Mouse (Mus musculus): ENCODE measurements at regions not wholly inside any gene's neighbourhood (a gene's known extent, or its start where the extent isn't known, plus 50 kb on each side); places are given as distances from the start of the nearest gene placed in this dataset.

- WGBS: 68% methylated on average over 5 of the region's 5 CpGs
These were observed 234.4 kb downstream of the Map2k6 start for GRCm38 (mm10) chr11:110633351-110633750.

GRCm38 (mm10) chr11:110642485-110642884 lies 243.6 kb downstream of the Map2k6 start:
- Histone ChIP-seq H3K4me1 (replicated peaks; ENCODE audit: control insufficient read depth, insufficient read depth, low read length) (no peaks in the 10 kb centered on the region), H3K27ac (ENCODE audit: low read depth, low read length) (no peak overlapping the region), H3K9ac (ENCODE audit: low read depth, low read length) (no peak overlapping the region), H3K36me3 (ENCODE audit: control insufficient read depth, insufficient read depth) (no peaks in the 10 kb centered on the region), H3K27me3 (replicated peaks; ENCODE audit: control insufficient read depth, insufficient read depth, low read length) (no peaks in the 10 kb centered on the region), H3K9me3 (ENCODE audit: control insufficient read depth) (no peaks in the 10 kb centered on the region), H3K4me2 (replicated peaks; ENCODE audit: low read depth) (no peak overlapping the region), H3K4me3 (ENCODE audit: low read depth, low read length) (no peak overlapping the region)
- 75% methylated on average over 13 of the region's 13 CpGs for WGBS
- TF ChIP-seq CTCF (IDR thresholded peaks at IDR 0.05; ENCODE audit: low read depth): no peak
- no peak for ATAC-seq

More at GRCm38 (mm10) chr11:110633351-110633750, 234.4 kb downstream of the Map2k6 start:
- Histone ChIP-seq H3K27ac (ENCODE audit: low read depth, low read length) (no peak overlapping the region), H3K9me3 (ENCODE audit: control insufficient read depth) (no peaks in the 10 kb centered on the region), H3K9ac (ENCODE audit: low read depth, low read length) (no peak overlapping the region), H3K27me3 (replicated peaks; ENCODE audit: control insufficient read depth, insufficient read depth, low read length) (no peaks in the 10 kb centered on the region), H3K36me3 (ENCODE audit: control insufficient read depth, insufficient read depth) (no peaks in the 10 kb centered on the region), H3K4me2 (replicated peaks; ENCODE audit: low read depth) (no peak overlapping the region), H3K4me3 (ENCODE audit: low read depth, low read length) (no peak overlapping the region), H3K4me1 (replicated peaks; ENCODE audit: control insufficient read depth, insufficient read depth, low read length) (no peaks in the 10 kb centered on the region)
- TF ChIP-seq CTCF (IDR thresholded peaks at IDR 0.05; ENCODE audit: low read depth): no peak
- ATAC-seq: no peak

GRCm38 (mm10) chr11:110649575-110650210 lies 250.8 kb downstream of the Map2k6 start:
- no peak overlapping the region for H3K4me2 ChIP-seq (replicated peaks; ENCODE audit: low read depth)
- no peak overlapping the region for H3K4me3 ChIP-seq (ENCODE audit: low read depth, low read length)
- H3K9me3 ChIP-seq (ENCODE audit: control insufficient read depth): no peaks in the 10 kb centered on the region
- H3K36me3 ChIP-seq (ENCODE audit: control insufficient read depth, insufficient read depth): no peaks in the 10 kb centered on the region
- 59% methylated on average over 7 of the region's 7 CpGs for WGBS
- ATAC-seq: no peak
- H3K27me3 ChIP-seq (replicated peaks; ENCODE audit: control insufficient read depth, insufficient read depth, low read length): no peaks in the 10 kb centered on the region
- H3K9ac ChIP-seq (ENCODE audit: low read depth, low read length): no peak overlapping the region
- TF ChIP-seq CTCF (IDR thresholded peaks at IDR 0.05; ENCODE audit: low read depth): no peak
- no peak overlapping the region for H3K27ac ChIP-seq (ENCODE audit: low read depth, low read length)
- H3K4me1 ChIP-seq (replicated peaks; ENCODE audit: control insufficient read depth, insufficient read depth, low read length): no peaks in the 10 kb centered on the region

- H3K4me2 ChIP-seq (replicated peaks; ENCODE audit: low read depth): no peak overlapping the region
- H3K9me3 ChIP-seq (ENCODE audit: control insufficient read depth): no peaks in the 10 kb centered on the region
- 23% methylated on average over 3 of the region's 3 CpGs for WGBS
- no peaks in the 10 kb centered on the region for H3K27me3 ChIP-seq (replicated peaks; ENCODE audit: control insufficient read depth, insufficient read depth, low read length)
- no peak for TF ChIP-seq CTCF (IDR thresholded peaks at IDR 0.05; ENCODE audit: low read depth)
- H3K4me1 ChIP-seq (replicated peaks; ENCODE audit: control insufficient read depth, insufficient read depth, low read length): no peaks in the 10 kb centered on the region
- no peak overlapping the region for H3K27ac ChIP-seq (ENCODE audit: low read depth, low read length)
- no peak for ATAC-seq
- no peaks in the 10 kb centered on the region for H3K36me3 ChIP-seq (ENCODE audit: control insufficient read depth, insufficient read depth)
- H3K9ac ChIP-seq (ENCODE audit: low read depth, low read length): no peak overlapping the region
- H3K4me3 ChIP-seq (ENCODE audit: low read depth, low read length): no peak overlapping the region
These were observed 253.1 kb downstream of the Map2k6 start for GRCm38 (mm10) chr11:110652068-110652467.

- Histone ChIP-seq H3K9me3 (ENCODE audit: control insufficient read depth) (no peaks in the 10 kb centered on the region), H3K9ac (ENCODE audit: low read depth, low read length) (no peak overlapping the region), H3K4me1 (replicated peaks; ENCODE audit: control insufficient read depth, insufficient read depth, low read length) (no peaks in the 10 kb centered on the region), H3K27ac (ENCODE audit: low read depth, low read length) (no peak overlapping the region), H3K4me2 (replicated peaks; ENCODE audit: low read depth) (no peak overlapping the region), H3K27me3 (replicated peaks; ENCODE audit: control insufficient read depth, insufficient read depth, low read length) (no peaks in the 10 kb centered on the region), H3K4me3 (ENCODE audit: low read depth, low read length) (no peak overlapping the region), H3K36me3 (ENCODE audit: control insufficient read depth, insufficient read depth) (no peaks in the 10 kb centered on the region)
- no peak for TF ChIP-seq CTCF (IDR thresholded peaks at IDR 0.05; ENCODE audit: low read depth)
- no peak for ATAC-seq
- WGBS: 81% methylated on average over 11 of the region's 11 CpGs
These were observed 257.7 kb downstream of the Map2k6 start for GRCm38 (mm10) chr11:110656524-110657156.

GRCm38 (mm10) chr11:110657854-110658253 lies 258.9 kb downstream of the Map2k6 start:
- H3K9me3 ChIP-seq (ENCODE audit: control insufficient read depth): no peaks in the 10 kb centered on the region
- no peak overlapping the region for H3K4me3 ChIP-seq (ENCODE audit: low read depth, low read length)
- ATAC-seq: no peak
- 75% methylated on average over 8 of the region's 8 CpGs for WGBS
- no peaks in the 10 kb centered on the region for H3K27me3 ChIP-seq (replicated peaks; ENCODE audit: control insufficient read depth, insufficient read depth, low read length)
- no peaks in the 10 kb centered on the region for H3K4me1 ChIP-seq (replicated peaks; ENCODE audit: control insufficient read depth, insufficient read depth, low read length)
- H3K9ac ChIP-seq (ENCODE audit: low read depth, low read length): no peak overlapping the region
- H3K27ac ChIP-seq (ENCODE audit: low read depth, low read length): no peak overlapping the region
- no peak for TF ChIP-seq CTCF (IDR thresholded peaks at IDR 0.05; ENCODE audit: low read depth)
- H3K4me2 ChIP-seq (replicated peaks; ENCODE audit: low read depth): no peak overlapping the region
- no peaks in the 10 kb centered on the region for H3K36me3 ChIP-seq (ENCODE audit: control insufficient read depth, insufficient read depth)
